Mouse (Mus musculus): ENCODE measurements around the gene Tas2r107. TPM values are rescaled to one million over a fixed set of nuclear protein-coding genes. Genes with fewer than 3 reads are reported as not detected.
"Not testable (repeated sequence)": the region's sequence is repeated elsewhere in the genome, so short reads cannot be mapped to it uniquely, and the experiment has no call there.

The Tas2r107 gene
- polyA plus RNA-seq (2015; fragmentation: Nextera tagmentation; extraction: Ambion mirVana) = not detected in 2 replicates

DNA sequence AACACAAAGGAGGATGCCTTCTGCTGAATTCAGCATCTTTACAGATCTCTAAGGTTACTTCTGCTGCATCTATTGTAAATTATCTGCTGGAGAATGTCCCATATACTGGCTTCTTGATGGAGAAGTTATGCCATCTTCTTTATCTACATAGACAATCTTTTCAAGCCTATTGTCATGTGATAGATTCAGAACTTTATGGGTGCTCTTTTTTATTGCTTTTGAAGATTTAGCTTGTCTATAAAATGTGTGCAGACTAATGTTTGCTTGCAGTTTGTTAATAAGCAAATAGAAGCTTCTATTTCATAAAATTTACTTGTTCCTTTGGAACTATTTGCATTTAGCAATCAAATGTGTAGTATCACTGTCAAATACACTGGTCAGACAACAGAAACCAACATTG is at the start of gene Tas2r107:
Gene Tas2r107, minus strand, starts transcription at position 101 of the 400 bp plus-strand sequence.
- Histone ChIP-seq H3K4me1 (no peaks in the 10 kb centered on the region), H3K27ac (no peak within 1 kb of the TSS), H3K4me3 (no peak within 1 kb of the TSS), H3K27me3 (no peaks in the 10 kb centered on the region), H3K9ac (no peak within 1 kb of the TSS), H3K36me3 (no peaks in the 10 kb centered on the region), H3K9me3 (peaks cover 3% of the 10 kb centered on the region; the same call in 1 of the 2 replicates), H3K4me2 (replicated peaks) (no peak within 1 kb of the TSS)
- ATAC-seq (ENCODE audit: low FRiP score, low read depth) = no peak

- no peak within 1 kb of the TSS for H3K4me2 ChIP-seq (replicated peaks)
- no peak within 1 kb of the TSS for H3K4me3 ChIP-seq
- peaks cover 21% of the 10 kb centered on the region for H3K9me3 ChIP-seq
- no peaks in the 10 kb centered on the region for H3K4me1 ChIP-seq
- no peak within 1 kb of the TSS for H3K9ac ChIP-seq
- no peak for ATAC-seq (ENCODE audit: low FRiP score, low read depth)
- H3K27me3 ChIP-seq = no peaks in the 10 kb centered on the region
- no peaks in the 10 kb centered on the region for H3K36me3 ChIP-seq
- H3K27ac ChIP-seq = no peak within 1 kb of the TSS
Observed at GRCm38 (mm10) chr6:131689963-131690362, 30.0 kb upstream of the Tas2r107 start, which contains the start of gene Tas2r114. Gene Tas2r114, minus strand, starts transcription at chr6:131690063.

DNA sequence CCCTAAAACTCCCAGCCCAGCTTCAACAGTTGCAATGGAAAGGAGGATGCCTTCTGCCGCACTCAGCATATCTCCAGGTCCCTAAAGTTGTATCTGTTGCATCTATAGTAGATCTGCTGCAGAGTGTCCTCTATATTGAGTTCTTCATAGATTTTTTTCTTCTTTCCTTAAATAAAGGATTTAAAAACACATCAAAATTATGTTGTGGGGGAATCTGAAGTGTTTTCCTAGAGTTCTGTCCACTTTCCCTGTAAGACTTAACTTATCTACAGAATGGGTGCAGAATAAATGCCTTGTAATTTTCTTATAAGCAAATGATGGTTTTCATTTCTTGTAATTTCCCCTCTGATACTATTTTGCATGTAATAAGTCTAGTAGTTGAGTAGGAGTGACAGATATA is 27.4 kb upstream of the Tas2r107 start, which contains the start of gene Tas2r105:
Gene Tas2r105, minus strand, starts transcription at position 101 of the 400 bp plus-strand sequence.
- Histone ChIP-seq H3K4me3 (no peak within 1 kb of the TSS), H3K9me3 (peaks cover 18% of the 10 kb centered on the region), H3K4me1 (no peaks in the 10 kb centered on the region), H3K36me3 (no peaks in the 10 kb centered on the region), H3K4me2 (replicated peaks) (no peak within 1 kb of the TSS), H3K27ac (no peak within 1 kb of the TSS), H3K9ac (no peak within 1 kb of the TSS), H3K27me3 (no peaks in the 10 kb centered on the region)
- ATAC-seq (ENCODE audit: low FRiP score, low read depth) = no peak
- 86% methylated on average over 1 of the region's 1 CpGs for whole genome bisulfite sequencing

- WGBS = 80% methylated on average over 1 of the region's 1 CpGs
- Histone ChIP-seq H3K27ac (no peak within 1 kb of the TSS), H3K4me2 (replicated peaks) (no peak within 1 kb of the TSS), H3K36me3 (no peaks in the 10 kb centered on the region), H3K4me1 (no peaks in the 10 kb centered on the region), H3K9ac (no peak within 1 kb of the TSS), H3K9me3 (peaks cover 10% of the 10 kb centered on the region; the same call in 1 of the 2 replicates), H3K27me3 (no peaks in the 10 kb centered on the region), H3K4me3 (no peak within 1 kb of the TSS)
- ATAC-seq (ENCODE audit: low FRiP score, low read depth) = no peak
Observed at GRCm38 (mm10) chr6:131685644-131686043, 25.7 kb upstream of the Tas2r107 start, which contains the start of gene Tas2r104. Gene Tas2r104, minus strand, starts transcription at chr6:131685744.

DNA sequence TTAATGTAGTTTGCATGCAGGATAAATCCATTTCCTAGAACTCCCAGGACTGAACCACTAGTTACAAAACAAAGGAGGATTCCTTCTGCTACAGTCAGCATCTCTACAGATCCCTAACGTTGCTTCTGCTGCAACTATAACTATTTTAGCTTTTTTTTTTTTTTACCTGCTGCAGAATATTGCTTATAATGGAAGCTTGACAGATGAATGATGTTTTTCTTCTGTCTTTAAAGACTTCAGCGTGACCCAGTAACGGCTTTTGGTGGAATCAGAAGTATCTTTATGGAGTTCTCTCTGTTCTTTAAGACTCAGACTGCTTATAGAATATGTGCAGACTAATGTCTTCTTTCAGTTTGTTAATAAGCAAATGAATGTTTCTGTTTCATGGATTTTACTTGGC is 18.8 kb upstream of the Tas2r107 start, which contains the start of gene Tas2r106:
Gene Tas2r106, minus strand, starts transcription at position 101 of the 400 bp plus-strand sequence.
- Histone ChIP-seq H3K4me1 (no peaks in the 10 kb centered on the region), H3K27me3 (no peaks in the 10 kb centered on the region), H3K36me3 (no peaks in the 10 kb centered on the region), H3K27ac (no peak within 1 kb of the TSS), H3K9ac (no peak within 1 kb of the TSS), H3K9me3 (peaks cover 12% of the 10 kb centered on the region), H3K4me2 (replicated peaks) (no peak within 1 kb of the TSS), H3K4me3 (no peak within 1 kb of the TSS)
- 75% methylated on average over 3 of the region's 3 CpGs for WGBS
- ATAC-seq (ENCODE audit: low FRiP score, low read depth) = no peak

DNA sequence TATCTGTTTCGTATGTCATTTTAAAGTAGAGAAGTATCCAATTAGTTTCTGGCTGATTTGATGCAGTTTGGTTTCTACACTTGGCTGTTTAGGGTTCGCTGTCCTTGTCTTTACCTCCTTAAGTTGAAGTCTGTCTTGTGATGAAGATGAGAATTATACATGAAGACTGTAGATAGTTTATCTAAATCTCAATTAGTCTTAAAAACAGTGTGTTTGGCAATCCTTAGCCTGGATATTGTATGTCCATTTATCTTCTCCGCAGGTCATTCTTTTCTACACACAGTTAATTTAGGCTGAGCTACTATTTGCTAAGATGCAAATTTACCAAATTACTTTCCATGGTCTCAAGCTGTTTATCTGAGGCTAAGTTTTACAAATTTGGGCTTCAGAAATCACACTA is 29.1 kb downstream of the Tas2r107 start, which contains the start of gene Tas2r130:
Gene Tas2r130, minus strand, starts transcription at position 101 of the 400 bp plus-strand sequence.
- no peak within 1 kb of the TSS for H3K27ac ChIP-seq
- 80% methylated on average over 3 of the region's 3 CpGs for WGBS

GRCm38 (mm10) chr6:131609956-131610355 is 50.0 kb downstream of the Tas2r107 start:
- not testable (repeated sequence) for H3K4me2 ChIP-seq (replicated peaks); H3K36me3 ChIP-seq; H3K4me3 ChIP-seq; H3K9ac ChIP-seq; H3K27ac ChIP-seq; ATAC-seq (ENCODE audit: low FRiP score, low read depth); H3K27me3 ChIP-seq; H3K4me1 ChIP-seq
- 92% methylated on average over 1 of the region's 1 CpGs for WGBS
- peaks cover 16% of the 10 kb centered on the region for H3K9me3 ChIP-seq

More for the DNA sequence above, 29.1 kb downstream of the Tas2r107 start, which contains the start of gene Tas2r130:
- no peaks in the 10 kb centered on the region for H3K27me3 ChIP-seq
- H3K4me3 ChIP-seq = no peak within 1 kb of the TSS
- H3K9ac ChIP-seq = no peak within 1 kb of the TSS
- ATAC-seq (ENCODE audit: low FRiP score, low read depth) = no peak
- H3K36me3 ChIP-seq = no peaks in the 10 kb centered on the region
- H3K4me1 ChIP-seq = no peaks in the 10 kb centered on the region
- H3K4me2 ChIP-seq (replicated peaks) = no peak within 1 kb of the TSS
- 0 out of 2 replicates have a peak, but pooled peaks cover 9% of the 10 kb centered on the region for H3K9me3 ChIP-seq

Other genes with a start within 250 kb of the Tas2r107 start
- not detected in 2 replicates for gene 5430401F13Rik, start 173.7 kb downstream of the Tas2r107 start, polyA plus RNA-seq (2015; fragmentation: Nextera tagmentation; extraction: Ambion mirVana)
- 0.25 TPM in 1 of 2 replicates, not detected in the other for gene Gm6619, start 173.7 kb downstream of the Tas2r107 start, polyA plus RNA-seq (2015; fragmentation: Nextera tagmentation; extraction: Ambion mirVana)
- not detected in 2 replicates for gene Tas2r130, start 29.2 kb downstream of the Tas2r107 start, polyA plus RNA-seq (2015; fragmentation: Nextera tagmentation; extraction: Ambion mirVana)
- not detected in 2 replicates for gene Tas2r106, start 18.7 kb upstream of the Tas2r107 start, polyA plus RNA-seq (2015; fragmentation: Nextera tagmentation; extraction: Ambion mirVana)
- gene Tas2r104, start 25.6 kb upstream of the Tas2r107 start, polyA plus RNA-seq (2015; fragmentation: Nextera tagmentation; extraction: Ambion mirVana) = not detected in 2 replicates
- gene Tas2r105, start 27.3 kb upstream of the Tas2r107 start, polyA plus RNA-seq (2015; fragmentation: Nextera tagmentation; extraction: Ambion mirVana) = not detected in 2 replicates
- gene Tas2r114, start 29.9 kb upstream of the Tas2r107 start, polyA plus RNA-seq (2015; fragmentation: Nextera tagmentation; extraction: Ambion mirVana) = not detected in 2 replicates